Mouse (Mus musculus) layer of hippocampus, postnatal 36 days (tissue): Measurements from ENCODE around the gene Rnase12. TPM values are rescaled to one million over a fixed set of nuclear protein-coding genes. Genes with fewer than 3 reads are reported as not detected.
A peak's percentile ranks its signal among the peaks of the same experiment; 100 is the strongest.

ENCODE experiments used
- DNase-seq, 2 experiments: peaks; one replicate each; pipeline ENCODE4 v3.0.0; 2022
- total RNA-seq, 2 experiments: library from RNA; stranded (reverse); gene quantifications; 2 replicates each; pipeline ENCODE4 v1.2.3; 2021

The Rnase12 gene
- total RNA-seq, 2 experiments from 2014 or later, result not detected

GRCm38 (mm10) chr14:51085086-51085485 lies 27.6 kb upstream of the Rnase12 start:
- DNase-seq, result no peak

GRCm38 (mm10) chr14:51083805-51084204 lies 26.3 kb upstream of the Rnase12 start:
- no peak for DNase-seq

- peak; percentile 60 to 69 for DNase-seq
Observed at GRCm38 (mm10) chr14:51082599-51083581, 25.4 kb upstream of the Rnase12 start.

- DNase-seq, result no peak
Observed at GRCm38 (mm10) chr14:51081035-51081434, 23.6 kb upstream of the Rnase12 start.

- no peak for DNase-seq
Observed at GRCm38 (mm10) chr14:51079180-51079579, 21.7 kb upstream of the Rnase12 start.

DNA sequence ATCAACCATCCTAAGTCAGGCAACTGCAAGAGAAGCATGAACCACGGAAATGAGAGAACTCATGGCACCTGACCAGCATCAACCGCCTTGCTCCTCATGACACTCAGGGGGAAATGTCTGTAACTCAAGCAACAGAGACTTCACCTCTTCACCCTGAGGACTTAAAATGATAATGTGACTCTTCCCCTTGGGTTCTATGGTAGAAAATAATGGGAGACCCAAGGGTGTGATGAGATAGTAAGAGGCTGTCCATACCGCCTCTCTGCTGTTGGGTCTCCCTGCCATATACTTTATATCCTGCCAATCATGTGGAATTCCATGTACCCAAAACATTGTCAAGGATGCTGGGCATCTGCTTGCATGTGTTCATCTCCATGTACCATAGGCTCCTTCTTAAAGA lies 16.9 kb upstream of the Rnase12 start, which contains the start of gene Olfr750:
Olfr750 (minus strand) TSS at position 101 of the 400 bp plus-strand sequence.
- no peak for DNase-seq

GRCm38 (mm10) chr14:51069617-51070016 lies 12.2 kb upstream of the Rnase12 start:
- no peak for DNase-seq

DNA sequence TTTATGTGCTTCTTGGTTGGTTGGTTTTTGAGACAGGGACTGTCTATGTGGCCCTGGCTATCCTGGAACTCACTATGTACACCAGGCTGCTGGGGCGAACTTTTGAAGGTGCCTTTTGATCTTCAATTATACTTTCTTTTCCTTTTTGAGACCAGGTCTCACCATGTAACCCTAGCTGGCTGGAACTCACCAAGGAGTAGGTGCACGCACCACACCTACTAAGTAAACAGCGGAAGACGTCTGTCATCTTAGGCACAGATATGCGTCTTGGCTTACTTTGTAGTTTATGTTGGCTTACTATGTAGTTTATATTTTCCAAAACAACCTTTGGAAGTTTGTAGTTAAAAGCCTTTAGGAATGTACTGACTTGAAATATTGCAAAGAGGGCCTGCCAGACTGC lies 11.5 kb upstream of the Rnase12 start:
- no peak for DNase-seq

DNA sequence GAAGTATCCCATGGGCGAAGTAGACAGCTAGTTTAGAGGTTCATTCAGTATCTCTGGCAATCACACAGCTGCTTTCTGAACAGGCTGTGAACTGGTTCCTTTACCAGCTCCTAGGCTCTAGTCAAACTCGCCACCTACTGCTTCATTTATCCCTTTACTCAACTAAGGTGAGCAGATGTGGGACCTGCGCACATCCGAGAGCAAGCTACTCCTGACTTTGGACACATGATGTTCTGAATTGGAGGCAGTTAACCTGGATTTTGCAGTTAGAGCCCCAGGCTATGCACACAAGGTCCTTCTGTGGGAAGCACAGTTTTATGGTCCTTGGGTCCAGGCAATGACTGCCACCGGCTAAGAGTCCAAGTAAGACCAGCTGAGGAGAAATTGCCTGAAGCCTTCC lies 3.3 kb upstream of the Rnase12 start:
- DNase-seq, result no peak

DNA sequence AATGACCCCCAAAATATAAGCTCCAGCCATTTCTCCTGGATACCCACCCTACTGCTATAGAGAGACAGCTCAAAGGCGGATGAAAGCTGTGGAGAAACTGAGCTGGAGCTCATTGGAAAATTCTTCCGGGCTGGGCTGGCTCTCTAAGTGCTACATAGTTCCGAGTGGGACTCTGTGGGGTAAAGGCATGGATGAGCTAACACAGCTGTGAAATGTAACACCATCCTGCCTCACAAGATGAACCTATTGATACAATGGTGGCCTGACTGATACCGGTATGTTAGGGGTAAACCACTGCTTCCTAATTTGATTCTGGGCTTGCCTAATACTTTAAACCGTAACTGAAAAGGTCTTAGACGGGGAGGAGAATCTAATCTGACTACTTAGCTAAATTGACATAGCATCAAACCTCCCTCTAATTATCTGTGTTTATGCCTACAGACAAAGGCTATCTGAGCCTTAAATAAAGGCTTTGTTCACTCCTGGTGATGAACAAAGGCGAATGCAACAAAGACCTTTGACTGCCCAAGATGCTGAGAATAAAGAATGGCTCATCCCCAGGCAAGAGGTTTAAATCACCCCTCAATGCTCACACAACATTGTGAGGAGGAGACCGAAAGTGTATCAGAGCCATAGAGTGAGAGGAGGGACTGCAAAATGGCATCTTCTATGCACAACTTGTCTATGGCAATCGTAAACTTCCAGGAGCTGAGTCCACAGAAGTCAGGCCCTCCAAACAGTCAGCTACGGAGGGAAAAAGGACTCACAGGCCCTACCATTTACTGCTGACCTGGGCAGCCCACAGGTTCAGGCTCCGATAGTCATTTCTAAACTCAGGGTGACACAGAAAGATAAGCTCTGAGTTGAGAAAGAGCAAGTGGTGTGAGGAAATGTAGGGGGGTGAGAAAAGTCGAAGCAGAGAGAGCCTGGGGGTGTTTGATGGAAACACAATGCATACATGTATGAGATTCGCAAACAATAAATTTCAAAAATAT lies 2.9 kb downstream of the Rnase12 start:
- DNase-seq, result no peak

DNA sequence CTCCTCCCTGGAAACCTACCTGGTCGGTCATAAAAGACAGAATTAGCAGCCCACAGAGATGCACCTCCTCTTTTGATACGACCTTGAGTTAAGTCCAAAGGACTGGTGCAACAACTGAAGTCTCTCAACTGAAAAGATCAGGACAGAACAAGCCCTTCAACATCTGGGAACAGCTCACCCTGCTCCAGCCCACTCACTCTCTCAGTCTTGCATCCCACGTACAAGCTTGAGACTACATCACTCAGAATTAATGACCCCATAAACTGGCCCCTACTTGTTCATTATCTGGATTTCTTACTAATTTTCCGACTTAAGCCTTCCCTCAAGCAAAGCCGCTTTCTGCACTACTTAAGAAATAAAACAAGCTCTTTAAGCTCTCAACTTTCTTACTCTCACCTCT lies 4.3 kb downstream of the Rnase12 start:
- no peak for DNase-seq

- no peak for DNase-seq
Observed at GRCm38 (mm10) chr14:51051941-51052340, 5.5 kb downstream of the Rnase12 start.

GRCm38 (mm10) chr14:51050063-51050462 lies 7.4 kb downstream of the Rnase12 start, which contains the start of gene Rnase11:
Gene Rnase11, minus strand, starts transcription at chr14:51050163.
- no peak for DNase-seq

GRCm38 (mm10) chr14:51047846-51048245 lies 9.6 kb downstream of the Rnase12 start:
- no peak for DNase-seq

GRCm38 (mm10) chr14:51041769-51042168 lies 15.7 kb downstream of the Rnase12 start, which contains the start of gene Rnase9:
Gene Rnase9, minus strand, starts transcription at chr14:51041869.
- no peak for DNase-seq

DNA sequence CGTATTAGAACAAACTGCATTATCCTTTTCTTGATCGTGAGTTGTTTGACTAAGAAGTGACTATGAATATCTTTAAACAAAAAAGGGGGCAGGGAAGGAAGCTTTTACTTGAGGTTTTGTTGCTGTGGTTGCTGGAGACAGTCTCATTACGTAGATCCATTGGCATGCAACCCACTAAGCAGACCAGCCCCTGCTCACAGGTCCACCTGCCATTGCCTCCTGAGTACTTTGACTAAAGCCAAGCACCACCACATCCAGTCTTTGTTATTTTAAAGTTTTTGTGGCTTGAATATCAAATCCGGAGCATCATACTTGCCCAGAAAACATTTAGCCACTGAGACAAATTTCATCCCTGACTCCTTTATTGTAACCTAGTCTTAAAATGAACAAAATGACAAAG lies 21.2 kb downstream of the Rnase12 start:
- DNase-seq, result no peak

DNA sequence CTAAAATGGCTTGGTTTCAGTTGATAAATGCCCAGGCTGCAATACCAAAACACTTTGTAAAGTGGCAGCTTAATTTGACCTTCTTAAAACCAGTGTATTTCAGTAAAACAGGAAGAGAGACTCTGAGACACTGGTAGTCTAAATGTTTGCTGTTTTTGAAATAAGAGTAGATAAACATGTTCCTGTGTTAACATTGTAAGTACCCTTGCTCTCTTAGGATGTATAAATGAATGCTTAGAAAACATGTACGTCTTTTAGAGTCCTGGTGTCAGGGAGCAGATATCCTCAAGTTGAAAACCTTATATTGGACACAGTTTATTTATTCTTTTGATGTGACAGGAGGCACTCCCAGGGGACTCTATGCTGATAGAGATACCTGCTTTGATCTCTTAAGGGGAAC lies 22.3 kb downstream of the Rnase12 start:
- no peak for DNase-seq

GRCm38 (mm10) chr14:51027387-51028155 lies 29.9 kb downstream of the Rnase12 start:
- DNase-seq, result no peak

GRCm38 (mm10) chr14:51026391-51027133 lies 30.9 kb downstream of the Rnase12 start:
- peak; percentile 25 to 46 for DNase-seq

DNA sequence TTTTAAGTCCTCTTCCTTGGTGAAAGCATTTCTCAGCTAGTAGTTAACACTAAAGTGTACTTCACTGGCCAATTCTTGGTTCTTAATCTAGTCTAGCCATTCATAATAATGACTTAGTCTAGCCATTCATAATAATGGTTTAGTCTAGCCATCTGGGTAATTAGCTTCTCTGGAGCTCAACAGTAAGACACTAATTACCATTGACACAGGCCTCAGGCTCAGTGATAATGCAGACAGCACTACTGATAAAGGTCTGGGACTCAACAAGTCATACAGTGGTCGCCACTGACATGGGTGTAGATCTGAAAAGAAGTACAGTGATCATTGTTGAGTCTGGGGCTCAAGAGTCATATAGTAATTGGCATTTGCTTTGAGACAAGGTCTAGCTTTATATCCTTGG lies 32.6 kb downstream of the Rnase12 start:
- no peak for DNase-seq

DNA sequence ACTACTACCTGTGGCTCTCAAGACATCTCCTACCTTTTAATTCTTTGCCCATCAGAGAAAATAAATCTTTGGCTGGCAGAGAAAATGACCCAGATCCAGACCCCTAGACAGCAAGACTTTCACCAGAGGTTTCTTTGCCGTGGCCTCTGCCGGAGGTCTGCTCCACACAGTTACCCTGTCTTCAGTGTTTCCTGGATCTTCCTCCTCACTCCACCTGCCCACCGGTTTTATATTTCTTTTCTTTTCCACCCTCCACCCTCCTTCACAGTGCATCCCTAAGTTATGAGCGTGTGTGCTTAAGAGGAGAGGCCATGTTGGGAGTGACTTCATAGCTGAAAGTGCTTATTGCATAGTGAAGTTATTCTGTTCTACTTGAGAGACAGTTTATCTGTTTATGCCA lies 34.0 kb downstream of the Rnase12 start:
- no peak for DNase-seq
